Mouse (Mus musculus) induced T-regulatory cell, adult 2 months (primary cell): ENCODE data around the gene Rps6ka5.

ENCODE experiments used
- DNase-seq: peaks from one replicate; pipeline ENCODE4 v3.0.0-alpha.2; 2012; ENCODE audit warnings: low read depth

Rps6ka5 gene

DNA sequence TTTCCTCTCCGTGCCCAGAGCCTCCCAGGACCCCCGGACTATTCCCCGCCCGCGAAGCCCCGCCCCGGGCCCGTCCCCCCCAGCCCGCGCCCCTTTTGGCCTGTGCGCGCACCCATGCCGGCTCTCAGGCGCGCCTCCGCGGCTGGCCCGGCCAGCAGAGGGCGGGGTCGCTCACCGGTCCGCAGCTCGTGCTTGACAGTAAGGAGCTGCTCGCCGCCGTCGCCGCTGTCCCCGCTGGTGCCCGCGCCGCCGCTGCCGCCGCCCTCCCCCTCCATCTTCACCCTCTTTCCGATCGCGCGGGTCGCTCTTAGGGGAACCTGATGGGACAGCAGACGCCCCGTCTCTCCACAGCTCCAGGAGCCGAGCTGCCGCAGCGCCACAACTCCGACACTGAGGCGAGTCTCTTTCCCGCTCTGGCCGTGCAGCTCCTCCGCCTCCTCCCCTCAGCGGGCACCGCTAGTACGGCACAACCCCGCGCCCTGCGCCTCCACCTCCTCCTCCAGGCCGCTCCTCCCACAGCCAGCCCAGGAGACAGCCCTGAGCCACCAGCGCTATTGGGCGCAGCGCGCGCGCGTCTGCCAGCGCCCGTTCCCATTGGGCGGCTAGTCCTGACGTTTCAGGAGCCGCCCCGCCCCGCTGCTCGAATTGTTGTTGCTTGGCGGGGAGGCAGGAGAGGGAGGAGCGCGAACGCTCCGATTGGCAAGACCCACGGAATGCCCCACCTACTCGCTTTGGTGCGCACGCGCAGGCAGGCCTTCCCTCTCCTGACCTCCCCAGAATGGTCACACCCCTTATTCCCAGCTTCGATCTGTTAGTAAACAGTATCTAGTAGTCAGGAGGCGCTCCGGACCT, 2.0 kb downstream of the Rps6ka5 start:
- DNase-seq = peak; percentile 99

DNA sequence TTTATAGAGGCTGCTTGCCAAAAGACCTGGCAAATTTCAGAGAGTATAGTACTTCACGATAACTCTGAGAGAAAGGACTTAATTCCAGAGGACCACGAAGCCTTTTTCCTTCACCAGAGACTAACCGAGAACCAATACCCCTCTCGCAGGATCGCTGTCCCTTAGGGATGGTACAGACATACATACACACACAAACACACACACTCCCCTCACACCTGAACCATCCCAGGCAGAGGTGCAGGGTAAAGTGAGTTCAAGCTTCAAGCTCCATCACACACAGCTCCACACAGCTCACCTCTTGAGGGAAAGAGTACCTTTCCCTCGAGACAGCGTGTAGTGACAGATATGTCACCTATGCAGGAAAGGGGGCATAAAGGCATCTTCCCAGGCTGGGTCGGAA, 2.6 kb downstream of the Rps6ka5 start:
- no peak for DNase-seq

DNA sequence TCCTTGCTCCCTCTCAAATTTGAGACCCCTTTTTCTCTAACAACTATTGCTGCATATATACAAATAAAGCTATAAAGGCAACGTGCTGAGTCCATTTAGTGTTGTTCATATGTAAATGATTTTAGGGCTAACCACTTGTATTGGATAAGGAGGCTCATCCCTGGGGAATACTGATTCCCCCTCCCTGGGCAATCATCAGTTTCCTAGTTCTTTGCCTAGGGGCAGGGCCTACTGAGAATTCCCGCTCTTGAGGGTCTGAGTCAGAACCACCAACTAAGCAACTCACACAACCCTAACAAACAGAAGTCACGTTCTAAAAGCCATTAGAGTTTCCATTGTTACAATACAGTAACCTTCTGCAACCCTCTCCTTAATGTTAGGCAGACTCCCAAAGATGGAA, 6.0 kb downstream of the Rps6ka5 start:
- DNase-seq = no peak

DNA sequence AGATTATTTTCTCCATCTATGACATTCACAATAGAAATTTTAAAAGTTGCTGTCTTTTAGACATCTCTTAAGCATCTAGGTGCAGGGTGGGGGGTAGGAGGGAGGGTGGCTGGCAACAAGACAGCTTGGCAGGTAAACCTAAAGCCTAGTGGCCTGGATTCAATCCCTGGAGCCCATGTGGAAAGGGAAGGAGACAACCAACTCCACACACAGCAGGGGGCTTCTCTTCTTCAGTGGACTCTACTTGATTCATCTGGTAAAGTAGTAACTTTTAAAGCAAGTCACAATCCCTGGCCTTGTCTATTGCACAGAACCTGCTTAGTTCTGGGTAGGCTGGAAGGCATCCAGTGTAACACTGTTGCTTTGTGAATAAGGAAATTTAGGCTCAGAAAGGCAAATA, 9.3 kb downstream of the Rps6ka5 start:
- DNase-seq = no peak

DNA sequence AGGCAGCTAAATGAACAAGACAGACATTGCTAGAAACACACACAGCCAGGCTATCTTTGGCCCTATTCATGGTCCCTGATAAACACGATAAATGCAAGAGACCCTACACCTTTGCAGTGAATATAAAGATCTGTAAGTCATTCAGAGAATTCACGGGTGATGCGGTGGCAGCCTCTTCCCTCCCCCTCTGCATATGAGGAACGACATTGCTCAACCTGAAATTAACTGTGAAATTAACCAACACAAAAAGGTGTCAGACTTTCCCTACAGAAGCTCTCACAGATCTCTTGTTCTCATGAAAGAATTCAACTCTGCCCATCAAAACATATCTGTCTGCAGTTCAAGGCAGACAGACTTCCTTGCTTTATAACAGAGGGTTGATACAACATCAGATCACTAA, 9.8 kb downstream of the Rps6ka5 start:
- peak; percentile 31 for DNase-seq

DNA sequence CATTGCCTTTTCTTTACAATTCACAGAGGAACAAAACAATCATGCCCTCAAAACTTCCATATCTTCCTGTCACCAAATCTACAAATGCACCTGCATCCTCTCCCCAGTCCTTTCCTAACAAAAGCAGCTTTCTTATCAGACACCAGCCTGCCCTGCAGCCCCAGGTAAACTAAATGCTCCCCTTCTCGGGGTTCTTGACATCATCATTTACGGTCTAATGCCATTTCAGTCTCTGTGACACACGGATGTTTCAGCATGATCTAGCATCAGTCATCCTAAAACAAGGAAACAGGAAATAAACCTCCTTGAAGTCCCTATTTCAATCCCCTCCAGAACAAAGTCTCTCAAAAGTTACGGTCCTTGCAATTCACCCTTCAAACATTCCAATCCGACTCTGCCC, 15.0 kb downstream of the Rps6ka5 start:
- peak; percentile 42 for DNase-seq

DNA sequence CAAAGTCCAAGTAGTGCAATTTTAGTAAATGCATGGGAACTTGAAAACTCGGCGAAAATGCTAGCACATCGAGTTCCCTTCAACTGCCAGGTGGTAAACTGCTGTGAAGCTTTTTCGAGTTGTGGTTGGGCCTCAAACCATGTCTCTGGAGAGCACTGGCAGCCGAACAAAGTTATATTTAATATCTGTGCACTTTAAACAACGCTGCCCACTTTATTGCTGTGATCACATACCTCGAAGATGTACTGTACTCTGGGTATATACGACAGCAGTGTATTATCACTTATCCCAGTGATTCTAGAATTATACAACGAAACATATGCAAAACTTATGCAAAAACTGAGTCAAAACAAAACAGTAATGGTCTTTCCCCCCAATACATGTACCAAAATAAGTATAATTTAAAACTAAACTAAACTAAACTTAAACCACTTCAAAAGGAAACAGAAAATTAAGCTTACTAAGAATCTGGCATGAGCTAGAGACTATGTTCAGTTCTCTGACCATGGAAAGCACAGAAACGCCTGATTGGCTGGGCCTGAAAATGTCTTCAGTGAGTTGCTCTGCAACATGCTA, 15.6 kb downstream of the Rps6ka5 start:
- peak; percentile 60 for DNase-seq

DNA sequence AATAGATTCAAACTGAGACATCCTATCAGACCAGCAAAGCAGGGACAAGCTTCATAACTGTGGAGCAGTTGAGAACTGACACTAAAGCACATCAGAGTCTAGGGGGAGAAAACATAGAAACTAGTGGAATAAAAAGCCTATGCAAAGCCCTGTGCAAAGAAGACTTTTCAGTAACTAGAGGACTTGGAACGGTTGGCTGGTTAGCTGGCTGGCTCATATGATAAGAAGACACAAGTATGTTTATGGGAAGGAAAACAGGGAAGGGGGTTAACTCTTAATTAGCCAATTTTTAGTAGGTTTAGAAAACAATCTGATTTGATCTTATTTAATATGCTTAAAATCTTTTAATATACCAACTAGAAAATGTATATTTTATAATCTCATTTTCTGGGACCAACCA, 16.4 kb downstream of the Rps6ka5 start:
- no peak for DNase-seq

DNA sequence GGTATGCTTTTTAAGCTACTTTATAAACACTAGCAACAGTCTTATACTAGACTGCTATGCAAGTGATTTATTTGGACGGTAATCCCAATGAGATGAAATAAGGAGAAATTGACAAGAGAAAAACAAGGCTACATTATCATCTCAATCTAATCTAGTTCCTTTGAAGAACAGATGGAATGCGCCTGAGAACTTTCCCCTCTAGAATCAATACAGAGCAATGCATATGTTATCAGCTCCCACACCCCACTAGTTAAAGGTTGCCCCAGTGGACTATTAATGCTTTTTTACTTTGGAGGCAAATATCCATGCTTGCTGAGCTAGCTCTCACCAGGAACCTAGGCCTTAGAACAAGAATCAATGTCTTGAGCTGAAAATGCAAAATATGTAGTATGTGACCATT, 19.5 kb downstream of the Rps6ka5 start:
- no peak for DNase-seq

DNA sequence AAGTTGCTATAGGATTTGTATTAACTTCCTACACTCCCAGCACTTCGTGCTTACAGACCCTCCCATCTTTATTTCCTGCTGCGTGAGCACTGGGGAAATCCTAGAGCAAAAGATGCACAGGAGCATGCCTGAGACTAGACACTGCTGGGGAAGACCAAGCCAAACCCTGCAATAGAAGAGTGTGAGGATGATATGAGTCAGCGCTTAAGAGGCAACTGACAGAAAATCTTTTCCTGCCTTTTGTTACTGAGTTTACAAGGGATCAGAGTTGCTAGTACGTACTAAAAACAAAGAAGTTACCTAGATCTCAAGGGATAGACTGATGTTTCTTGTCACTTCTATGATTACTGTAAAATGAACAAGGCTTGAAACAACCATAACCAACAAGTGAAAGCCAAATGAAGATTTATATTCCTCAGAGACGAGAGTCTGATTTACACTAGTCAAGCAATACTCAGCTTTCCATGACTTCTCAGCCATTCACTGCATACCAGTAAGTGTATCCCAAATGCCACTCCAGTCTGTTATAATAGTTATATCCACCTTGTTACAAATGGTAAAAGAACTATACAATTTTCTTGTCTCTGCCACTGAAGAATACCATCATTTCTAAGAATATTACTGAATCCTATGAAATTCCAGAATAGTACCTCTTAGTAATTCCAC, 21.6 kb downstream of the Rps6ka5 start:
- no peak for DNase-seq

DNA sequence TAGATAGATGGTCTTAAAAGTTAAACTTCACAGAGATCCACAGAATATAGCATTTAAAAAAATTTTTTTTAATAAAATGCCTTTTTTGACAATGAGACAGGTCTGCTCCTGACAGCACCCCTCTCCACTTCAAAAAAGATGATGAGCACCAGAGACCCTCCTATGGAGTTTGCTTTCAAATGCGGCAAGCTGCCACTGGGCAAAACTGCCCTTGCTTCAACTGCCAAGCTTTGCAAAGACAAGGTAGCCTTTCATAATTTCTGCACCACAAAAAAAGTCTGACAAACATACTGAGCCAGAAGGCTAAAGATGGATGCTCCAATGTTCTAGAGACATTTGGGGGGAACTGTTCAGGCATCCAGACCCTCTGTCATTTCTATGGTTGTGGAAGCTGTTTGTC, 28.8 kb downstream of the Rps6ka5 start:
- no peak for DNase-seq

DNA sequence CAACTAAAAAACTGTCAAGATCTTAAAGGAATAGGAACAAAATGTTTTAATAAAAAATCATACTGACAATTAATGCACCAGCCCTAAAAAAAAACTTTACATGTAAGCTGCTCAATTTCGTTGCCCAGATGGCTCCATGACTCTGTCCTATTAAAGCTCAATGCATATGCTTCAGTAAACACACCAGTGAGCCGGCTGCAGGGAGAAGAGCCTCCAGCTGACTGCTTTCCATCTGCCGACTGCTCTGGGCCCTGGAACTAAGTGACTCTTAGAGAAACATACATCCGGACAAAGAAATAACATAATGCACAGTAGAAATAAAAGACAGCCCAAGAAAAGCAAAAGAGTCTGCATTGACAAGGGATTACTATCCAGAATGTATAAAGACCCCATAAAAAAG, 30.2 kb downstream of the Rps6ka5 start:
- DNase-seq = no peak

DNA sequence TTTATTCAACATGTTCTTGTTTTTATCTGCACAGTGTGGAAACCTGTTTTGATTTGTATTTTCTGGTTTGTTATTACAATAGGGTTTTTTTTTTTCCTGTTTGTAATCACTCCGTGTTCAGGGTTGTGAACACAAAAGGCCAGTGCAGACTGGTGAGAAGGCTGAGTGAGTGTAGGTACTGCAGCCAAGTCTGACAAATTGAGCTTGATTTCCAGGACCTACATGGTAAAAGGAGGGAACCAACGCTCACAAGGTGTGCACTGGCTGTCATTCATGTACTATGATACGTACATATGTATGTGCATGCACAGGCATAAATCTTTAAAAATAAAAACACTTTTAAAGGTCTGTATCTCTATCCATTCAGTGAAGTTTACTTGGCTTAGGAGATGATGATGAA, 31.5 kb downstream of the Rps6ka5 start:
- no peak for DNase-seq

DNA sequence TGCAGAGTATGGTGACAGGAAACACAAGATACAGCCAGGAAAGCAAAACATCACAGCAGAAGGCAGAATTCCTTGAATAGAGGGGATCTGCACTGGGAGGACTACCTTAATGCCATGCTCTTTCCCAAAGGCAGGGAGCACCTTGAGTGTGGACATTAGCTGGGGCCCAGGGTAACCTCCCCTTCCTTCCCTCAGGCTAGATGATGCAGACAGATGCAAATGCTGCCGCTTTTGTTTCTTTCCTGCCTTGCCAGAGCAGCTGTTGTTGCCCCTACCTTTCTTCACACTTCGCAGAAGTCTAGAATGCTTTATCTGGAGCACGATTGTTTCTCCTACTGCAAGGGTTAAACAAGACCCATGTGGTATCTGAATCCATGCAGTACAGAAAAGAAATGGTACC, 34.6 kb downstream of the Rps6ka5 start:
- no peak for DNase-seq

DNA sequence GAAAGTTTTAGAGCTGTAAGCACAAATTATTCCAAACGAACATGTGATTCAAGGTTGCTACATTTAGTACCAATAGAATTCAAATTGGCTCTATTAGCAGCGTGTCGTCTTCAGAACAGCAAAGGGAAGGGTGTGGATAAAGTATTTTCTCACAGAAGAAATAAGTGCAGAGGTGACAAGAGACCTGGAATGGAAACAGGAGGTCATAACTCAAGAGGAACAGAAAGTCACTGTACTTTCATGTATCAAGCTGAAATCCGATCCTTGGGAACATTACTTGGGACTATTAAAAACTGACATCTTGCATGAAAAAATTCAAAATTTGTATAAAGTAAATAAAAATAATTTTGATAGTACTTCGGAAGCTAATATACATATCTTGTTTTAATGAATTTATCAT, 36.3 kb downstream of the Rps6ka5 start:
- no peak for DNase-seq

DNA sequence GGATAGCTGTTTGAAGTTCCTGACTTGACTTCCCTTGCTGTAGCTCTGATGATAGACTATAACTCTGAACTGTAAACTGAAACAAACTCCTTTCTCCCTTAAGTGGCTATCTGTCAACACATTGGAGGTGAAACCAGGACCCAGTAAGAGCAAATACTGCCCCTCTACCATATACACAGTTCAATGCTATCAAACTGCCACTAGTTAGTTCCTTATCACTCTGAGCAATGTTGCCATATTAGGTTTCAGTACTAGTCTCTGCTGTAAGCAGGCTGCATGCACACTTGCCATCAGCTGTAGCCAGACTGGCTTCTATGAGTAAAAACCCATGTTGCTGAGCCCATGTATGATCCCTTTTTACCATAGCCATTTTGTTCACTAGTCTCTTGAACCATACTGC, 38.6 kb downstream of the Rps6ka5 start:
- DNase-seq = no peak

DNA sequence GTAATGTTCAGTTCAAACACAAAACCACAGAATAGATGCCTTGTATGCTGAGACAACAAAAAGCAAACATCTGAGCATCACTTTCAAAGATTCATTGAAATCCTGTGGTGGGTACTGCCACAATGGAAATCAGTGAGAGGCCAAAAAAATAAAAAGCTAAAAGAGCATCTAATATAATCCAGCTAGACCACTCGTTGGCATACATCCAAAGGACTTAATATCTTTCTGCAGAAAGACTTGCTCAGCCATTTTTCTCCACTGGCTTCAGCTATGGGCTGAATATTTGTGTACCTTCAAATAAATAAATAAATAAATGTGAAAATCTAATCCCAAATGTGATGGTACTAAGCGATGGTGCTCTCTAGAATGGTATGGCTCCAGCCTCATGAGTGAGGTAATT, 39.8 kb downstream of the Rps6ka5 start:
- DNase-seq = no peak

DNA sequence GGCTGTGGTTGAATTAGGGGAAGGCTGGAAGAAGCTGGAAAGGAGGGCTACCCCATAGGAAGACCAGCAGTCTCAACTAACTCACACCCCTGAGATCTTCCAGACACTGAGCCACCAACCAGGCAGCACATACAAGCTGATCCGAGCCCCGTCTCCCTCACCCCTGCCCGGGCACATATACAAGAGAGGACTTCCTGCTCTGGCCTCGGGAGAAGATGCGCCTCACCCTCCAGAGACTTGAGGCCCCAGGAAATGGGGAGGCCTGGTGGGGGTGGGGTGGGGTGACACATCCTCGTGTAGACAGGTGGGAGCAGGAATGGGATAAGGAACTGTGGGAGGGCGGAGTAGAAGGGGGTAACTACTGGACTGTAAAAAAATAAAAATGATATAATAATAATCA, 45.0 kb downstream of the Rps6ka5 start:
- peak; percentile 40 for DNase-seq

DNA sequence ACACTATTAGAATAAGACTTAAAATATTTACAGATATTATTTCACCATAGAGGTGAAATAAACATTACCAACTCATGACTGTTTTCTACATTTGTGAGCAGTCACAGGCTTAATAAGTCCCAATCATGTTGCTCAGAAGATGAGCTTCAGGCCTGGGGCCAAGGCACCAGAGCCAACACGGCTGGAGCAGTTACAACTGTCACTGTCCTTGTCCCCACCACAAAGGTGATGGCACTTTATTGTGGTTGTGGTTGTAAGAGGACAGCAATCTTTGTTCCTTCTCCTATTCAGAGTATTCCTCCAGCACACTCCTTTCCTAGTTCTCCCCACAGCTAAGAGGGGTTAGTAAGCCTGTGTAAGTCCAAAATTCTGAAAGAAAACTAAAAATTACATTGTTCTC, 45.5 kb downstream of the Rps6ka5 start:
- DNase-seq = peak; percentile 12

DNA sequence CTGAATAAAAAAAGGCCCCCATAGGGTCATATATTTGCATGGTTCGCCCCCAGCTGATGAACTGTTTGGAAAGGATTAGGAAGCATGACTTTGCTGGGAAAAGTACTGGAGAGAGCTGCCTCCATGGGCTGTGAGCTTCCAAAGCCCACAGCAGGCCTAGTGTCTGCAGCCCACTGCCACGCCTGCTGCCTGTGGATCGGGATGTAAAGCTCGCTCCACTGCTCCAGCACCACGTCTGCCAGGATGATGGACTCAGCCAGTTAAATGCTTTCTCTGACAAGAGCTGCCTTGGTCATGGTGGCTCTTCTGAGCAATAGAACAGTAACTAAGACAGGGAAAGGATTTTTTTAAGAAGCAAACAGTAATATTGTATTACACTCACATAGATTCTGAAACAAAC, 46.1 kb downstream of the Rps6ka5 start:
- DNase-seq = no peak

DNA sequence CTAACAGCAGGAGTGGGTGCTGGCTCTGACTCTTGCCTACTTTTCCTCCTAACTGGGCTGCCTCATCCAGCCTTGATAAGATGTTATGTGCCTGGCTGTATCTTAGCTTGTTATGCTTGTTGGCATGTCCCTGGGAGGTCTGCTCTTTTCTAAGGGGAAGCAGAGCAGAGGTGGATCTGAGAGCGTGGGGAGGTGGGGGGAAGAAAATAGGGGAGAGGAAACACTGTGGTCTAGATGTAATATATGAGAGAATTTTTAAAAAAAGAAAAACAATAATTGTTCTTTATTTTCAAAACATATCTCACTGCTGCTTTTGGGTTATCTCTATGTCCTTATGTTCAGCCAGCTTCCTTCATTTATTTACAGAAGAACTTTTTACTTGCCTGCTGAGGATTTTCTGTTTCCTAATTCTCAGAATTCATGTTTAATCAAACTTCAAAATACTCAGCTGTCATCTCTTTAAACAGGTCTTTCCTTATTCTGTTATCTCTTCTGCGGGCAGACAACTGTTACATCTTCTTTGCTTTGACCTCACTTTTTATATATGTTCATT, 56.1 kb downstream of the Rps6ka5 start:
- DNase-seq = no peak

DNA sequence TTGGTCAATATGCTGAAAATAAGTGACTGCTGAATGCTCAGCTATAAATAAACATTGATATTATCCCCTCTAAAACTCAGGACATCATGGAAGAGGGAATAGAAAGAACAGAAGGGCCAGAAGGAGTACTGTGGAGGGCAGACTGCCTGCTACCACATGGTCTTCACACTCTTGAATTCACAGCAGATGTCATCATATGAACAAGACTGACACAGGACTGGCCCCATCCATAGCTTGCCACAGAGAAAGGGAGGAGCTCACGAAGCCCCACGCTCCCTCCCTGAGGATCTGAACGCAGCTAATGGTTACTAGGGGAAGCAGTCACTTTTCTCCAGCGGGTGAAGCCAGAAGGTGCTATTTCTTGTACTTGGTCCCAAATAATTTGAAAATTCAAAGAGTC, 61.5 kb downstream of the Rps6ka5 start:
- no peak for DNase-seq

DNA sequence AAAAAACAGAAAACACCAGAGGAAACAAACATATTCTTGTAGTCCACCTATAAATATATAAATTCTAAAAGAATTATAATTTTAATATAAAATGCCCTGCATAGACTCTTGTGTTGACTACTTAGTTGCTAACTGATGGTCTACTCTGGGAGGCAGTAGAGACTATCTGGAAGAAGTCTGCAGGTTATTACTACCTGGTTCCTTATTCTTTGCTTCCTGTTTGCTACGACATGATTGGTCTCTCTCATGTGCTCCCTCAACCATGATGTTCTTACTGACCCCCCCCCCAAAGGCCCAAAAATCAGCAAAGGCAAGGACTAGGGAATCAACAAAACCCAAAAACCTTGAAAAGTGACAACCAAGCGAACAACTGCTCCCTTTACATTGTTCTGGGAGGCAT, 66.7 kb downstream of the Rps6ka5 start:
- DNase-seq = no peak
